Mouse (Mus musculus) heart, embryonic 15.5 days (tissue): ENCODE measurements around the gene Lamtor1. TPM values are rescaled to one million over a fixed set of nuclear protein-coding genes. Genes with fewer than 3 reads are reported as not detected.
A peak's percentile ranks its signal among the peaks of the same experiment; 100 is the strongest.

Source experiments
- ATAC-seq: fragments of 200-750 bp; cut with Nextera tagmentation; replicated peaks from 2 replicates; pipeline ENCODE4 v1.8.0; 2017; ENCODE audit warnings: low read depth, moderate TSS enrichment; ENCODE audit not compliant: insufficient number of reproducible peaks, insufficient read depth, low FRiP score
- H3K27ac ChIP-seq: fragments of 300-500 bp; sonication (generic); 2 replicates; pipeline ENCODE4 v1.5.1; 2015; ENCODE audit warnings: mild to moderate bottlenecking, inconsistent platforms
- H3K27me3 ChIP-seq: fragments of 300-500 bp; sonication (generic); 2 replicates; pipeline ENCODE4 v1.6.1; 2015; ENCODE audit warnings: inconsistent platforms
- H3K36me3 ChIP-seq: fragments of 300-500 bp; sonication (generic); 2 replicates; pipeline ENCODE4 v1.6.1; 2015; ENCODE audit warnings: mild to moderate bottlenecking, inconsistent platforms
- H3K4me1 ChIP-seq: fragments of 300-500 bp; sonication (generic); replicated peaks from 2 replicates; pipeline ENCODE4 v1.6.1; 2015; ENCODE audit warnings: inconsistent platforms
- H3K4me2 ChIP-seq: fragments of 300-500 bp; sonication (generic); 2 replicates; pipeline ENCODE4 v1.6.1; 2015; ENCODE audit warnings: inconsistent platforms, mild to moderate bottlenecking, moderate library complexity
- H3K4me3 ChIP-seq: fragments of 300-500 bp; sonication (generic); 2 replicates; pipeline ENCODE4 v1.5.1; 2015; ENCODE audit warnings: mild to moderate bottlenecking, inconsistent platforms
- H3K9ac ChIP-seq: fragments of 300-500 bp; sonication (generic); 2 replicates; pipeline ENCODE4 v1.6.1; 2015; ENCODE audit warnings: mild to moderate bottlenecking, inconsistent platforms
- H3K9me3 ChIP-seq: fragments of 300-500 bp; sonication (generic); replicated peaks from 2 replicates; pipeline ENCODE4 v1.6.1; 2016; ENCODE audit warnings: inconsistent platforms
- WGBS: fragments of 180-500 bp; shearing (Covaris S2); methylation state at CpG from one replicate; pipeline ENCODE4 v1.1.7; 2015; ENCODE audit warnings: mixed read lengths; 5-methylcytosine and 5-hydroxymethylcytosine counted together
- polyA plus RNA-seq: library from polyadenylated mRNA; unstranded; fragments of >200 nt; fragmentation: Nextera tagmentation; extraction: Ambion mirVana; gene quantifications from 2 replicates; pipeline ENCODE4 v1.2.1, GENCODE M21; 2015

The Lamtor1 gene
- polyA plus RNA-seq, 1 experiment from 2014 or later, result 130 TPM

DNA sequence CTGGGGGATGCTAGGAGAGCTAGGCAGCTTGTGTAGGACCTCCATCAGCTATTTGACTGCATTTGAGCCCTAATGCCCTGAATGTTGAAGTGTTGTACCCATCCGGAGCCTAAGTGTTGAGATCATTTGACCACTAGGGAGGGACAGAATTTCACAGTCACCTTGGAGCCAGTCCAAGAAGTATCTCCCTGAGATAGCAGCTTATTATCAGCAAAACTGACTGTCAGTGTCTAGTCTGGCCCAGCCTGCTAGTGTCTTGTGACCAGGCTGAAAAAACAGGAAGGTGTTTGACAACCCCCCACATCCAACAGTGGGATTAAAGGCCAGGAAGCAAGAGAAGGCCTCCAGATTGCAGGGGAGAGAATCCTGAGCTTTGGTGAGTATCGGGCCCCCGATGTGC, 34.4 kb upstream of the Lamtor1 start:
- ATAC-seq, result no peak

DNA sequence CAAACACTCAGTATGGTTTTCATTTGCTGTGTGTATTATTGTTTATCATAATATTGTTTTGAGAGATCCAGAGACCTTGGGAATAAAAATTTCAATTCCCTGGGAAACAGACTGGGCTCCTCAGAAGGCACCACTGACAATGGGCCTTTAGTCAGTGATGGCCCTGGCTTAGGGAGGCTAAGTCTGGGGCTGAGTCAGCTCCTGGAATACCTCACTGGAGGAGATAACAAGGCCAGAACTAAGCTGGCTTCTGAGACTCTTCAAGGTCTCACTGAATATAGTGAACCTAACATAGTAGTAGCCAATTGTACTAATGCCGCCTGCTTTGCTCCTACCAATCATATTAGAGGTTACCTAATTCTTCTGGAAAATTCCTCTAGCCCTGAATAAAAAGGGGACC, 29.7 kb upstream of the Lamtor1 start:
- H3K9me3 ChIP-seq, result no peaks in the 10 kb centered on the region
- WGBS, result 94% methylated on average over 1 of the region's 1 CpGs
- H3K27me3 ChIP-seq, result no peaks in the 10 kb centered on the region
- no peak overlapping the region for H3K9ac ChIP-seq
- H3K27ac ChIP-seq, result no peak overlapping the region
- no peak overlapping the region for H3K4me3 ChIP-seq
- H3K36me3 ChIP-seq, result no peaks in the 10 kb centered on the region
- H3K4me1 ChIP-seq, result peaks cover 9% of the 10 kb centered on the region
- no peak for ATAC-seq
- no peak overlapping the region for H3K4me2 ChIP-seq

More for the DNA sequence above, 34.4 kb upstream of the Lamtor1 start:
- Histone ChIP-seq H3K27me3 (no peaks in the 10 kb centered on the region), H3K4me1 (peaks cover 21% of the 10 kb centered on the region), H3K4me2 (no peak overlapping the region), H3K9ac (no peak overlapping the region), H3K27ac (peak overlapping the region; percentile 11), H3K4me3 (no peak overlapping the region), H3K36me3 (no peaks in the 10 kb centered on the region), H3K9me3 (no peaks in the 10 kb centered on the region)
- 37% methylated on average over 3 of the region's 3 CpGs for WGBS

DNA sequence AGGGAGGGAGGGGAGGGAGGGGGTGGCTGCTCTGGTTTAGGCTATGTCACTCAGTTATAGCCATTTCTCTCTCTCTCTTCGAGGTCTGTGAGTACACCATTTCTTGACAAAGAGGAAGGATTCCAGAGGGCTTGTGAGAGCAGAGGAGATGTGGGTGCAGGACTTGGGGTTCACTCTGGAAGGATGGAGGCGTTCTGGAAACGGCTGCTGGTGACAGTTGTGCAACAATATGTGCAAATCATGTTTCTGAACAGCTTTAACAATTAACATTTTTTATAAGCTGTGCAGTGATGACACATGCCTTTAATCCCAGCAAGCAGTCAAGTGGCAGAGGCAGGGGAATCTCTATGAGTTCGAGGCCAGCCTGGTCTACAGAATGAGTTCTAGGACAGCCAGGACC, 24.8 kb upstream of the Lamtor1 start:
- ATAC-seq, result no peak
- H3K4me1 ChIP-seq, result no peaks in the 10 kb centered on the region
- WGBS, result 65% methylated on average over 4 of the region's 4 CpGs
- no peaks in the 10 kb centered on the region for H3K9me3 ChIP-seq
- H3K9ac ChIP-seq, result no peak overlapping the region
- H3K27ac ChIP-seq, result no peak overlapping the region
- no peaks in the 10 kb centered on the region for H3K27me3 ChIP-seq
- no peaks in the 10 kb centered on the region for H3K36me3 ChIP-seq
- no peak overlapping the region for H3K4me3 ChIP-seq
- H3K4me2 ChIP-seq, result no peak overlapping the region

DNA sequence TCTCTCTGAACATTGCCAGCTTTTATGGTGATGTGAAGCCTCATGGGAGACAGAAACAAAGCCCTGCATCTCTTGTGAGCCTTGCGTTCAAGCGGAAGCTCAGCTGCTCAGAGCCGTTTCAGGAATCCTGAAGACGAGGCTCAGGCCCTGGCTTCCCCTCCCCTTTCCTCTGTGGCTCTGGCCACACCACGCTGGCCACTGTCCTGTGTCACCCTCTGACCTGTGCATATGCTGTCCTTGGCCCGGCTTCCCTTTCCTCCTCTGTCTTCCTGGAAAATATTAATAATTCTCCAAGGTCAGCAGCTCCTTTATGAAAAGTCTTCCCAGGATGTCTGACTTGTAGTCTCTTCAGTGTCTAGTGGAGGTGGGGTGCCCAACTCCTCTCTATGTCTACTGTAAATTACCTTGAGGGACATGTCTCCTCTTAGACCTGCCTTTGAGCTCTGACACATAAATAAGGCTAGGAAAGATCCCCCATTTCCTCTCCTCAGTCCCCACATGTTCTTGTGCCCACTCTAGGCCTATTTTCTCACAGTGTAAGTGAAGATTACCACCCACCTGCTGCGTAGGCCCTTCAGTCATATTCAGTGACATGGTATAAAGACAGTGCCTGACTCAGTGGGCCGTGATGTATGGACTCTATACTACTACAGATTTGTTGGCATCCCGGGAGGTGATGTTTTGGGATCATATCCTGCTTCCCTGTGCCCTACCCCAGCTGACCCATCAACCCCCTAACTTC, 23.1 kb upstream of the Lamtor1 start:
- WGBS, result 65% methylated on average over 9 of the region's 9 CpGs
- Histone ChIP-seq H3K9me3 (no peaks in the 10 kb centered on the region), H3K4me2 (no peak overlapping the region), H3K27ac (no peak overlapping the region), H3K4me1 (no peaks in the 10 kb centered on the region), H3K4me3 (no peak overlapping the region), H3K27me3 (no peaks in the 10 kb centered on the region), H3K9ac (no peak overlapping the region), H3K36me3 (no peaks in the 10 kb centered on the region)
- ATAC-seq, result no peak

DNA sequence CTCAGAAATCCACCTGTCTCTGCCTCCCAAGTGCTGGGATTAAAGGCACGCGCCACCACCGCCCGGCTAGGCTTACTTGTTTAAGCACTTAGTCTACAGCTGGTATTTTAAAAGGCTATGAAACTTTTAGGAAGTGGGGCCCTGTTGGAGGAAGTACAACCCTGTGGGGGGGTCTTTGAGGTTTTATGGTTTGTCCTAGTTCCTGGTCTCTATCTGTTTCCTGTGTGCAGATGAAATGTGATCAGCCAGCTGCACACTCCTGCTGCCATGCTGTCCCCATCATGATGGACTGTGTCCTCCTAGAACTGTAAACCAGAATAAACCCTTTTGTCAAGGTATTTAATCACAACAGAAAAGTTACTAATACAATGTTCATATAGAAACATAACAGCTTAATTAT, 21.5 kb upstream of the Lamtor1 start:
- H3K9me3 ChIP-seq, result no peaks in the 10 kb centered on the region
- H3K4me3 ChIP-seq, result no peak overlapping the region
- no peak overlapping the region for H3K27ac ChIP-seq
- H3K27me3 ChIP-seq, result no peaks in the 10 kb centered on the region
- H3K36me3 ChIP-seq, result no peaks in the 10 kb centered on the region
- no peaks in the 10 kb centered on the region for H3K4me1 ChIP-seq
- H3K4me2 ChIP-seq, result no peak overlapping the region
- WGBS, result 89% methylated on average over 4 of the region's 4 CpGs
- ATAC-seq, result no peak
- H3K9ac ChIP-seq, result no peak overlapping the region

DNA sequence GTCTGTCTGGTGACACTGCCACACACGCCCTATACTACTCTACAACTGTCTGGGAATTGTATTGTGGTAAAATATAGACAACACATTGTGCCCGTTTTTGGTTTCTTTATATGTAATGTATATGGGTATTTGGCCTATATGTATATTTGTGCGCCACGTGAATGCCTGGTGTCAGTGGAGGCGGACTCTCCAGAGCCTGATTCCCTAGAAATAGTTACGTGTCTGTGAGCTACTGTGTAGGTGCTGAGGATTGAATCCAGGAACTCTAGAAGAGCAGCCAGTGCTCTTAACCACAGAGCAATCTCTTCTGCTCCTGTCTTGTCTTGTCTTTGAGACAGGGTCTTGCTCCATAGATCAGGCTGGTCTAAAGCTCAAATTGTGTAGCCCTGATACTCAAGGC, 19.4 kb upstream of the Lamtor1 start:
- no peaks in the 10 kb centered on the region for H3K9me3 ChIP-seq
- WGBS, result 74% methylated on average over 6 of the region's 6 CpGs
- ATAC-seq, result no peak
- no peak overlapping the region for H3K4me2 ChIP-seq
- no peaks in the 10 kb centered on the region for H3K27me3 ChIP-seq
- H3K9ac ChIP-seq, result no peak overlapping the region
- H3K36me3 ChIP-seq, result no peaks in the 10 kb centered on the region
- H3K27ac ChIP-seq, result no peak overlapping the region
- no peak overlapping the region for H3K4me3 ChIP-seq
- H3K4me1 ChIP-seq, result no peaks in the 10 kb centered on the region

DNA sequence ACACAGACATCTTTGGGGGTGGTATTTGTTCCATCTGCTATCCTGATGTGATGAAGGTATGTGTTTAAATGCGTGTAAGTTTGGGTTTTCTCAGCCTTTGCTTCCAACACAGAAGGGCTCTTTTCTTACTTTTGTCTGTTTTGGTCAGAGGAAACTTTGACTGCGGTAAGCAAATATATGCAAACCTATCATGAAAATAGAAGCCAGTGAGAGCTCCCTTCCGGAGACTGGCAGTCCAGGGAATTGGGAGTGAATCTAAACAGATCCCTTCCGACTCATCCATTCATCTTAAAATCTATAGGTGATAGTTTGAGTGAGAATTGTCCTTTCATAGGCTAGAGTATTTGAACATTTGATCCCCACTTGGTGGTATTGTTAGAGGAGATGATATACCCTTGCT, 17.2 kb upstream of the Lamtor1 start:
- no peak overlapping the region for H3K4me3 ChIP-seq
- no peak overlapping the region for H3K9ac ChIP-seq
- no peaks in the 10 kb centered on the region for H3K9me3 ChIP-seq
- 71% methylated on average over 4 of the region's 4 CpGs for WGBS
- H3K4me2 ChIP-seq, result no peak overlapping the region
- H3K4me1 ChIP-seq, result no peaks in the 10 kb centered on the region
- no peaks in the 10 kb centered on the region for H3K27me3 ChIP-seq
- no peak for ATAC-seq
- no peak overlapping the region for H3K27ac ChIP-seq
- no peaks in the 10 kb centered on the region for H3K36me3 ChIP-seq

DNA sequence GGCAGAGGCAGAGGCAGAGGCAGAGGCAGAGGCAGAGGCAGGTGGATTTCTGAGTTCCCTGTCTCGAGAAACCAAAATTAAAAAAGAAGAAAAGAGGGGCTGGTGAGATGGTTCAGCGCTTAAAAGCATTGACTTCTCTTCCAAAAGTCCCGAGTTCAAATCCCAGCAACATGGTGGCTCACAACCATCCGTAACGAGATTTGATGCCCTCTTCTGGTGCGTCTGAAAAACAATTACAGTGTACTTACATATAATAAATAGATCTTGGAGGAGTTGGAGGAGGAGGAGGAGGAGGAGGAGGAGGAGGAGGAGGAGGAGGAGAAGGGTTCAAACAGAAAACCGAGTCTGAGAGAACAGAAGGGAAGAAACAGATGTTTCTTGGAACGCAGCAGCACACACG, 10.0 kb upstream of the Lamtor1 start:
- Histone ChIP-seq H3K4me2 (peak overlapping the region; percentile 52), H3K9me3 (no peaks in the 10 kb centered on the region), H3K4me3 (peak overlapping the region; percentile 64), H3K27me3 (no peaks in the 10 kb centered on the region), H3K27ac (peak overlapping the region; percentile 90), H3K36me3 (0 out of 2 replicates have a peak, but pooled peaks cover 4% of the 10 kb centered on the region), H3K4me1 (peaks cover 11% of the 10 kb centered on the region; the same call in 1 of the 2 replicates), H3K9ac (peak overlapping the region; percentile 57; the same call in 1 of the 2 replicates)
- no peak for ATAC-seq
- WGBS, result 30% methylated on average over 9 of the region's 9 CpGs

DNA sequence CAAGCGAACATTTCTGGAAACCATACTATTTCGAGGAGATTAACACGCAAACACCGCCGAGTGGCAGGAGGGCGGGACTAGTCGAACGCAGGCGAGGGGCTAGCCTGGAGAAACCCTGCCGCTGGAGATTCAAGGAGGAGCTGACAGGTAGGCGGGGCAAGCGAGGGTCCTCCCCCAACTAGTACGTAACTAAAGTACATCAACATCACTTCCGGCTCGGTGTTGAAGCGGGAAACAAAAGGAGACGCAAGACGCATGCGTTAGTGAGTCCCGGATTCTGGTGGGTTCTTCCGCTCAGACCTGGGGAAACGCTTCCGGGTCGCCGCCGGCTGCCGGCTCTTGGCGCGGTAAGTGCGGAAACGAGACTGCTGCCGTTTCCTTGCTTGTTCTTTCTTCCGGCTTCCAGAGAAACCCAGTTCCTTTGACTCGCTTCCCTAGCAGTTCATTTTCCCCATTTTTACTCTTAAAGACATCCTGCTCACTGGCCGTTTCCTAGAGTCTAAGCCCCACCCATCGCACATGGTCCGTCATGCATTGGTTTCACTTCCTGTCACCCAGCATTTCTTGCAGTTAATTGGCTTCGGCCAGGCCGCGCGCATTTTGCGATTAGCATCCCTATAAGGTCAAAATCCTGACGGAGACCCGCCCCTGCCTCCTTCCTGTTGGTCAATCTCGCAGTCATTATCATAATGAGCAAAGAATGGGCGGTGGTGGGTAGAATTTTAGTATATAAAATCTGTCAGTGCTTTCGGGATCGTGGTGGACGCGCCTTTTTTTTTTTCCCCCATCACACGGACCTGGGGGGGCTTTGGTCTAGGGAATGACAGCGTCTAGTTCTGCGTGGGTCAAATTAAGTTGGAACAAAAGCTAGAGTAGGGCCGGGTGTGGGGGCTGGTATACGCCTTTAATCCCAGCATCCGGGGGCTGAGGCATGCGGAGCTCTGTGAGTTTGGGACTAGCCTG, 9.3 kb upstream of the Lamtor1 start:
- peak overlapping the region; percentile 64 for H3K4me3 ChIP-seq
- peaks cover 11% of the 10 kb centered on the region; the same call in 1 of the 2 replicates for H3K4me1 ChIP-seq
- H3K4me2 ChIP-seq, result peak overlapping the region; percentile 63
- H3K9me3 ChIP-seq, result no peaks in the 10 kb centered on the region
- H3K27ac ChIP-seq, result peak overlapping the region; percentile 90
- no peaks in the 10 kb centered on the region for H3K27me3 ChIP-seq
- ATAC-seq, result peak; percentile 96
- 0 out of 2 replicates have a peak, but pooled peaks cover 4% of the 10 kb centered on the region for H3K36me3 ChIP-seq
- 1% methylated on average over 57 of the region's 57 CpGs for WGBS
- peak overlapping the region; percentile 57 for H3K9ac ChIP-seq

DNA sequence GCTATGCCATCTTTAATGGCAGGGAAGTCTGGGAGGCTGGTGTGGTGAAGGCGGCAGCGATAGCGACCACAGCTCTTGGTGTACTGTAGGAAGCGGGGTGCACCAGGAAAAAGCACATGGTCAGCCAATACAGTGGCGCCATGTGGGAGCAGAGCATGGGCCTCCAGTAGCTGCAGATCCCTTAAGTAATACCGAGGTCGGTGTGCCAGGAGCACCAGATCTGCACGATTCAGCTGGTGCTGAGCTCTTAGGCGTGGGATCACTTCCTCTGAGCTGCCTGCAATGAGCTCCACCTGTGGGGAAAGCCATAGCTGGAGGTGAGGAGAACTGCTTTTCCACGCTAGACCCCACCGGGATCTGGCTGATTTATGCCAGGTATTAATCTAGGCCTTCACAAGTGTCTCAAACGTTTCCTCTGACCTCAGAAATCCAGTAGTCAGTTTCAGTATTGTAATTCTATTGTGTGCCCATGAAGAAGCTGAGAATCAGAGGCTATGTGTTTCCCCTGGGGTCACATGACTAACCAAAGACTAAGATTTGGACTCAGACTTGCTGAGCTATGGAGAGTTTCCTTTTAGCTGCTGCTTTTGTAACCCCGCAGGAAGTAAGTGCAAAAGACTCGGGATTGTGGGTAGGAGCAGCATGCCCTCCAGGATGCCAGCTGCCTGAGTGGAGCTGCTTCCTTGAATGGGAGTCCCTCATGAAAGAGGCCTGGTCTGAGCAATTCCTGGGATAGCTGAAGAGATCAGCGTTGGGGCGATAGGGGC, 5.2 kb upstream of the Lamtor1 start:
- Histone ChIP-seq H3K9ac (no peak overlapping the region), H3K4me2 (no peak overlapping the region), H3K36me3 (0 out of 2 replicates have a peak, but pooled peaks cover 4% of the 10 kb centered on the region), H3K27ac (no peak overlapping the region), H3K27me3 (no peaks in the 10 kb centered on the region), H3K9me3 (no peaks in the 10 kb centered on the region; the same call in 1 of the 2 replicates), H3K4me1 (peaks cover 3% of the 10 kb centered on the region; the same call in 1 of the 2 replicates), H3K4me3 (no peak overlapping the region)
- WGBS, result 89% methylated on average over 16 of the region's 16 CpGs
- ATAC-seq, result no peak

DNA sequence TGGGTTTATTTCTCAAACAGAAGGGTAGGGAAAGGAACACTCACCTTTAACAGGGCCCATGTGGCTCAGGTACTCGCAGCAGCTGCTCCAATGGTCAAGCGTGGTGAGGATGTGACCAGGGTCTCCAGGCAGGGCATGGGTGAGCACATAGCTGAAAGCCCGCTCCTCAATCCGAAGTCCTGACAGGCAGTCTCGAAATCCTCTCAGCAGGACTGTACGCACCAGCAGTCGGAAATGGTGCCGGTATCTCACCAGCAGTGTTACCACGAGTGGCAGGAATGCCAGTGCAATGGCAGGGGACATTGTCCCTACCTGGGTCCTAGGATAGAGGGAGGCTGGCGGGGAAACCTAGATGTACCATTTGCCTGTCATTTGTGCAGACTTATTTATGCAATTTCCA, 3.7 kb upstream of the Lamtor1 start:
- H3K4me3 ChIP-seq, result no peak overlapping the region
- no peak overlapping the region for H3K9ac ChIP-seq
- H3K27me3 ChIP-seq, result no peaks in the 10 kb centered on the region
- H3K27ac ChIP-seq, result no peak overlapping the region
- 87% methylated on average over 10 of the region's 10 CpGs for WGBS
- peaks cover 9% of the 10 kb centered on the region for H3K4me1 ChIP-seq
- ATAC-seq, result no peak
- 0 out of 2 replicates have a peak, but pooled peaks cover 4% of the 10 kb centered on the region for H3K36me3 ChIP-seq
- H3K4me2 ChIP-seq, result no peak overlapping the region
- H3K9me3 ChIP-seq, result no peaks in the 10 kb centered on the region; the same call in 1 of the 2 replicates
